Mouse (Mus musculus) left cerebral cortex, adult 2 months (tissue): ENCODE results near the gene Nos1ap. TPM values are rescaled to one million over a fixed set of nuclear protein-coding genes. Genes with fewer than 3 reads are reported as not detected.

Source experiments
- DNase-seq, 2 experiments: peaks; one replicate each; pipeline ENCODE4 v3.0.0; 2021 to 2022; ENCODE audit warnings: low spot score in 2 of 2, mixed read lengths in 1 of 2; ENCODE audit errors: extremely low spot score in 1 of 2
- H3K27ac ChIP-seq: fragments of 200-600 bp; 2 replicates; pipeline ENCODE4 v1.8.1; 2022
- H3K4me3 ChIP-seq: fragments of 200-600 bp; 2 replicates; pipeline ENCODE4 v1.8.1; 2022
- CTCF ChIP-seq: fragments of 200-600 bp; IDR thresholded peaks from 2 replicates; pipeline ENCODE4 v1.8.1; 2022; ENCODE audit warnings: antibody characterized with exemption, mild to moderate bottlenecking, moderate library complexity
- intact Hi-C: fragments of 180-260 bp; cut with DNase I; formaldehyde crosslinking; loops from one replicate; pipeline ENCODE4 v1.15.1; 2025
- total RNA-seq, 2 experiments: library from RNA; stranded (reverse); gene quantifications; 2 replicates each; pipeline ENCODE4 v1.2.3; 2021

The Nos1ap gene
- total RNA-seq, 2 experiments from 2014 or later, result 197 to 233 TPM

GRCm38 (mm10) chr1:170353335-170353734 is 236.3 kb downstream of the Nos1ap start:
- Histone ChIP-seq H3K27ac (no peak overlapping the region), H3K4me3 (no peak overlapping the region)
- no peak for DNase-seq
- no peak for TF ChIP-seq CTCF
- intact Hi-C loops, result no loop called here

GRCm38 (mm10) chr1:170351080-170351479 is 238.6 kb downstream of the Nos1ap start:
- no peak for DNase-seq
- intact Hi-C loops, result no loop called here
- H3K4me3 ChIP-seq, result no peak overlapping the region
- TF ChIP-seq CTCF, result no peak
- H3K27ac ChIP-seq, result no peak overlapping the region

GRCm38 (mm10) chr1:170346266-170346665 is 243.4 kb downstream of the Nos1ap start:
- intact Hi-C loops, result no loop called here
- H3K27ac ChIP-seq, result no peak overlapping the region
- TF ChIP-seq CTCF, result no peak
- DNase-seq, result no peak
- H3K4me3 ChIP-seq, result no peak overlapping the region

- H3K27ac ChIP-seq, result no peak overlapping the region
- TF ChIP-seq CTCF, result no peak
- no peak for DNase-seq
- H3K4me3 ChIP-seq, result no peak overlapping the region
- intact Hi-C loops, result no loop called here
These were observed 245.8 kb downstream of the Nos1ap start for GRCm38 (mm10) chr1:170343906-170344305.

GRCm38 (mm10) chr1:170343081-170343480 is 246.6 kb downstream of the Nos1ap start:
- Histone ChIP-seq H3K27ac (peak overlapping the region; percentile 10; the same call in 1 of the 2 replicates), H3K4me3 (no peak overlapping the region)
- no peak for DNase-seq
- intact Hi-C loops, result no loop called here
- no peak for TF ChIP-seq CTCF

GRCm38 (mm10) chr1:170339943-170340342 is 249.7 kb downstream of the Nos1ap start:
- Histone ChIP-seq H3K27ac (no peak overlapping the region), H3K4me3 (no peak overlapping the region)
- DNase-seq, result no peak
- intact Hi-C loops, result no loop called here
- TF ChIP-seq CTCF, result no peak

- intact Hi-C loops, result no loop called here
- H3K27ac ChIP-seq, result peak overlapping the region; percentile 56; the same call in 1 of the 2 replicates
- no peak for DNase-seq
- TF ChIP-seq CTCF, result peak; percentile 10
- no peak overlapping the region for H3K4me3 ChIP-seq
These were observed 256.9 kb downstream of the Nos1ap start for GRCm38 (mm10) chr1:170332775-170333174.

- no peak for DNase-seq
- intact Hi-C loops, result no loop called here
These were observed 257.7 kb downstream of the Nos1ap start for GRCm38 (mm10) chr1:170331926-170332325.

GRCm38 (mm10) chr1:170325277-170325676 is 264.4 kb downstream of the Nos1ap start:
- Histone ChIP-seq H3K4me3 (no peak overlapping the region), H3K27ac (no peak overlapping the region)
- DNase-seq, result no peak
- TF ChIP-seq CTCF, result no peak
- intact Hi-C loops, result no loop called here

More at GRCm38 (mm10) chr1:170331926-170332325, 257.7 kb downstream of the Nos1ap start:
- TF ChIP-seq CTCF, result no peak
- Histone ChIP-seq H3K4me3 (no peak overlapping the region), H3K27ac (peak overlapping the region; percentile 56; the same call in 1 of the 2 replicates)

- DNase-seq, result no peak
- intact Hi-C loops, result no loop called here
- no peak overlapping the region for H3K27ac ChIP-seq
- no peak overlapping the region for H3K4me3 ChIP-seq
- TF ChIP-seq CTCF, result no peak
These were observed 265.3 kb downstream of the Nos1ap start for GRCm38 (mm10) chr1:170324312-170324711.

GRCm38 (mm10) chr1:170323001-170323400 is 266.7 kb downstream of the Nos1ap start:
- TF ChIP-seq CTCF, result no peak
- no peak for DNase-seq
- Histone ChIP-seq H3K27ac (no peak overlapping the region), H3K4me3 (no peak overlapping the region)
- intact Hi-C loops, result no loop called here

- Histone ChIP-seq H3K4me3 (no peak overlapping the region), H3K27ac (no peak overlapping the region)
- no peak for DNase-seq
- intact Hi-C loops, result no loop called here
- TF ChIP-seq CTCF, result no peak
These were observed 267.6 kb downstream of the Nos1ap start for GRCm38 (mm10) chr1:170322046-170322445.

GRCm38 (mm10) chr1:170311431-170311830 is 278.2 kb downstream of the Nos1ap start:
- no peak for DNase-seq
- H3K27ac ChIP-seq, result no peak overlapping the region
- H3K4me3 ChIP-seq, result no peak overlapping the region
- intact Hi-C loops, result no loop called here
- no peak for TF ChIP-seq CTCF
